Mouse (Mus musculus) frontal cortex, postnatal 36 days (tissue): ENCODE measurements around the gene Rapgef5.
A peak's percentile ranks its signal among the peaks of the same experiment; 100 is the strongest.

Experiments
- DNase-seq, 2 experiments: peaks; one replicate each; pipeline ENCODE4 v3.0.0; 2022; ENCODE audit warnings: low spot score in 2 of 2

Rapgef5 gene

DNA sequence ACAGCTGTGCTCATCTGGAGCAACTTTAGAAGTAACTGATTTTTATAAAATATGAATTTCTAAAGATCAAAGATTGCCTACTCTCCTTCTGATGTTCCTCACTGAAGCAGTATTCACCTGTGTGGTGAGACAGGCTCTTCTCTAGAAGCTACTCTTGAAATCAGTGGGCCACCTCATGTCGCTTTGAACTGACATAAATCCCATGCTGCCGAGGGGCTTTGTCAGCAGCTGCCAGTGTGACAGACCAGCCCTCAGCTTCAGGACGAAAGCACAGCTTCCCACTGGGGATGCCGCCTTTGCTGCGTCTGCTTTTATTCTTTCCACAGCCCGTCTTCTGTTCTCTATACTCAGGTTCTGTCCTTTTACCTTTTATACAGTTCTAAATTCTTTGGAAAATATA is 197.3 kb downstream of the Rapgef5 start:
- DNase-seq, result no peak

DNA sequence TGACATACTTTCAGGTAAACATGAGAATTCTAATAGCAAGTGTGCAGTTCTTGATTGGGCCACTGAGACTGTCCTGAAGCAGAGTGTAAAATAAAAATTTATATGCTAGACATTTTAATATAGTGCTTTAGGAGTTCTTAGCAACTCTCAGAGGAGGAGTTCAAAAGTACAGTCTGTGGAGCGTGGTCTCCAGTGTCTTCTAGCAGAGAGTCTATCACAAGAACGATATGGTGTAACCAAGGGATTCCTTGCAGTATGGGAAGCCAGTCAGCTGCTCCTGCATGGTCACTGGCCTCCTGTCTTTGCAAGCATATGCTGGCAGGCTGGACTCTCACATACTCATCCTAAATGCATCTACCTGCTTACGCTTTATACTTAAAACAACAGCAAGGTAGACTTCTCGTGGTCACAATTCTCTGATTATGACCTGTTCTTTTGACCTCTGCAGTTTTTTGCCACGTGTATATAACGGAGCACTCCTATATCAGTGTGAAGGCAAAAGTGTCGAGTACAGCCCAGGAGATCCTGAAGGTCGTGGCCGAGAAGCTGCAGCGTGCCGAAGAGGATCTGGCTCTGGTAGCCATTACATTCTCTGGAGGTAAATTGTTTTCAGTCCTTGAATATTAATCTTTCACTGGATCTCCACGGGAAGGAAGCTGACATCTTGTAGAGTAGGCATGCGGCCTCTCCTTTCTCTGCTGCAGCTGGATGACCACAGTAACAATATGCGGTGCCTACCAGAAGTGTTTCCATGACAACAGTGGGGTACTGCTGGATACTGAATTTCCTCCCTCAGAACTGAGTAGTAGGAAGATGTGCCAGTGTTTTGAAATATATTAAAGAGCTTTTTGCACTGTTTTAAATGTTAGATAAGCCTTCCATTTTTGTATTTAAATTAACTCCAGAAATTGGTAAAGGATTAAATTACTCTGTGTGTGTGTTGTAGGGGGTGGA is 204.8 kb downstream of the Rapgef5 start:
- no peak for DNase-seq

DNA sequence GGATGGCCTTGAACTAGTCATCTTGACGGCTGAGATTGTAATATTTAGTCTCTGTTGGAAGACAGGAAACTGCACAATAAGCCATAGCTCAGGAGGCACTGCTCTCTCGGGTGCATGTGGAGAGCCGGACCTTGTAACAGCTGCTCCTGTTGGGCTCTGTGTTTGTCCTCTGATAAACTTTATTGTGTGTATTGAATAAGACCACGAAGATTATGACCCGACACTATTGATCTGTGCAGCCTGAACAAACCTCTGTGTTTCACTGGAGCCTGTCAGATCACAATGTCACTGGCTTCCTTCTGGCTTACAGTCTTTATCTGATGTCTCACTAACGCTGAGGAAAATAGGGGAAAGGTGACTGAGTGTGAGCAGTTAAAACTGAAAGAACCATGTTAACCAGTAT is 205.5 kb downstream of the Rapgef5 start:
- no peak for DNase-seq

DNA sequence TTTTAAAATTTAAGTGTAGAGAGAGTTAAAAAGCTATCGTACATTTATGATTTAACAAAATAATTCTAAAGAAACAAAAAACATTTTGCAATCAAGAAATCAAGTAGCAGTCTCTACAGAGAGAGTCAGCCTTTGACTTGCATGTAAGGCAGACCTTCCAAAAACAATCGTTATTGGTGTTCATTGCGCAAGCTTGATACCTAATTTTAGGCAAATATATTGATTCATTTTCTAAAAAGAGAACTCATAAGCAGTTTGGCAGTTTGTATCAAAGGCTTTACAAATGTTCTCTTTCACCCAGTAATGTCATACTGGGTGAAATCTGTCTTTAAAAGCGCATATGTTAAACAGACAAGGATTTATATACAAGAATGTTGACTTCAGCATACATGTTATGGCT is 208.7 kb downstream of the Rapgef5 start:
- DNase-seq, result no peak

DNA sequence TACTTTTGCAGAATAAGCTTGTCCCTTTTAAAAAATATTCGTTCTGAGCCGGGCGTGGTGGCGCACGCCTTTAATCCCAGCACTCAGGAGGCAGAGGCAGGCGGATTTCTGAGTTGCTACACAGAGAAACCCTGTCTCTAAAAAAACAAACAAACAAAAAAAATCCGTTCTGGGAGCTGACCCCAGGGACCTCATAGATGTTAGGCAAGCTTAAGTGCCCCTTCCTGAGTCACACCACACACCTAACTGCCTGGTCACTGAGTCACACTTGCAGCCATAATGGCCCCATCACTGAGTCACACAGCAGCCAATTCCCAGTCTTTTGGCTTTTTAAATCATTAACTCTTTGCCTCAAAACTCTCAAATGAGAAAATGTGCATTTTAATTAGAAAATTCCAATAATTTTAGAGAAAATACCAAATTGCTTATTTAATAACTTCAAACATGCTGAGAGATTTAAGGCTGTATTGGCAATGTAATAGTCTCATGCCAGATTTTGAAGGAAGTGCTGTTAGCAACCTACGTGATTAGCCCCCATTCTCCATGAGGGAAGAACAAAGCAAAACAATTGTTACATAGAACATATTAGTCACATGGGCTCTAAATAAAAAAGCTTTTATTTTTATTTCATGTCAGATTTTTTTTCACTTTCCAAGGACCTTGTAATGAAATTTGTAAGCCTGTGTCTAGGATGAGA is 211.3 kb downstream of the Rapgef5 start:
- DNase-seq, result no peak

DNA sequence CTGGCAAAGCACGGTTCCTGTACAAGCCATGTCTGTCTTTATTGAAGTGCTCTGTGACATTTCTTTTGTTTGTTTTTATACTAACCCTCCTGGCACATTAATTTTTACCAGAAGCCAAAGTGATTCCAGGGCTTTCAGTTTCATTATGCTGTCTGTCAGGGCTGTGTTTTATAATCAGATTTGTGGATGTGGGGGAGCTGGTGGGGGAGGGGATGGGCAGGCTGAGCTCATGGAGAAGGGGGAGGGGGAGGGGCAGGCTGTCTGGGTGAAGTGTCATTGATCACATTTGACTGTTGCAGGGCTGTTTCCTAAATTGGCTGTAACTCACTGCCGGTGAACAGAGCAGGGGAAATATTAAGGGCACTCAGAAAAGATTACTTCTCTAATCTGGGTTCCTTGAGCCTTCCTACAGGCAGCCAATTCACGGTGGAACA is 211.9 kb downstream of the Rapgef5 start:
- no peak for DNase-seq

DNA sequence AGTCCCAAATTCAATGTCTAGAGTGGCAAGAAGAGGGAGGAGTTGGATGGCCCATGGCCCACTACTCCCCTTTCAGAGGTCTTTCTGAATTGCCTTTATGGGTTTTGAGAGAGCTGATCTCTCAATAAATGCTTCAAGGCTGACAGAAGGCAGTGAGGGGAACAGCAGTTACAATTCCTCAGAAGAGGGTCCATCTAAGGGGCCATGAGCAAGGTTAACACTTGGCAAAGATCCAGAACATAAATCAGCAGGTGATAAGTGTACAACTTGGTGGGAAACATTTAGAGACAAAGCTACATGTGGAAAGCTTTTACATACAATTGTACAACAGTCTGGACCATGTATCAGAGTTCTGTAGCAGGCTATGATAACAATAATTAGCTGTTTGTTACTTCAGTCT is 217.3 kb downstream of the Rapgef5 start:
- no peak for DNase-seq

DNA sequence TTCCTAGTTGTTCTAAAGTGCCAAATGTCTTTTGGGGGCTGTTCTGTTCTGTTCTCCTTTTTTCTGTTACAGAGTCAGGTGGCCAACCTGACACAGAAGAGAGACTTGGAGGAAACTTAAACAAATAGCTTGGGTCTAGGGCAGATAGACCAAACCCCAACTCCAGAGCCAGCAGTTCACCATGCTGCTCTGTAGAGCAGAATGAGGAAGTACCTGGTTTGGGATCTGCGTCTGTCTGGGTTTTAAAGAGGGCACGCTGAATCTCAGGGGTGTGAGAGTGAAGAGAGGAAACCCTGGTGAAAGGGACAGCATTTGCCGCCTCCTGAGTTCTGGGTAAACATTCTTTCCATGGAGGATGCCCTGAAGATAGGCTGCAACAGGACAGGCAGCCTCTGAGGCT is 219.9 kb downstream of the Rapgef5 start:
- DNase-seq, result no peak

DNA sequence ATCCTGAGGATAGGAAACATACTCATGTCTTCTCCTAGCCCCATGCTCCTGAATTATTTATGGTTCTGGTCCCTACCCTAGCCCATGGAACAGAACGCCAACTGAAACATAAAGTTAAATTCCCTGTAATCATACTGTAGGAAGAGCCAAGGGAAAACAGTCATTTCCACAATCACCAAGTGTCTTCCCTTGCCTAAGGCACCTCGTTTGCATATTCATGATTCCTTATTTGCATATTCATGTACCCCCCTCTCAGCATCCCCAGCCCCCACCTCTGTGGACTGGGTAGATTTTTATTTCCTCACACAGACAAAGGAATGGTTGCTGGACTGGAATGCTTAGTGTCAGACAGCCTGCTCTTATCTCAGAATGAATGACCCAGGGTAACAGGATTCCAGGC is 220.6 kb downstream of the Rapgef5 start:
- DNase-seq, result no peak

DNA sequence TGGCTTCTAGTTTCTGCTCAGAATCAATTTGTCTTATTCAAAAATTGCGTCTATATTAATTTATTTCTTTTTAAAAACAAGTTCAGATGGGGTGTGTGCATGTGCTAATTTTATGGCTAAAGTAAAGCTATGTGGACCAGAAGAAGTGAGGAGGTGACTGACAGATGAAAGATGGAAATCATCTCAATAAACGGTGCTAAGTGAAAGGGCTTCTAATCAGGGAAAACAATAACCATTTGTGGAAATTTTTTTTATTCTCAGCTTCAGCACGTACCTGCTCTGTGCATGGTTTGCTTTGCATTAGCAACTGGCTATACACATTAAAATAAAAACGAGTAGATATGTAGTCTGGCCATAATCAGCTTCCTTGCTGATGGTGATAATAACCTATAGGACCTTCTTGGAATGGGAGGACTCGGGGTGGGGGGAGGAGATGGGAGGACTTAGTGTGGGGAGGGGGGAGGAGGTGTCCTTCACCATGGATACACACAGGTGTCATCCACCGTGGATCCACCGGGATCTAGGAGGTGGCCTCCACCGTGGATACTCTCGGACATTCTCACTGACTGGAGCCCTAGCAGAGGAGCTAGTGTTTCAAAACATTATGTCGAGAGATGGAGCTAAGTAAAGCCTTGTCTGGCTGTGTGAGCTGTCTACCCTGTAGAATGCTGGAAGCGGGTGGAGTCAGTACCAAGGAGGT is 221.2 kb downstream of the Rapgef5 start:
- no peak for DNase-seq

DNA sequence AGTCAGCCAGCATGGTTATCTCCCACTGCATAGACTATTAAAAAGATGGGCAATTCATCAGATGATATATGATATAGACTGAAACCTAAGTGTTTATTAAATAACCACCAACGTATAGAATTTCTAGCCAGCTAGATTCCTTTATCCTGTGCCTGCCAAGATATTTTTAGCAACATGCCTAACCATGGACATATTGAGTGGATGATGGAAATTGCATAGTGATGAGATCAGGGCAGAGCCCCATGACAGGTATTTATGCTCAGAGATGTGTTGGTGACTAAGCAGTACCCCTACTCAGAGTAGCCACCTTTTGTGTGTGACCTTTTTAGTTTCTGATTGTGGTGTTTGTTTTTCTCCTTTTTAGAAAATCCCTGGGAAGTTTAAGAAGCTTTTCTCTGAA is 226.2 kb downstream of the Rapgef5 start:
- no peak for DNase-seq

DNA sequence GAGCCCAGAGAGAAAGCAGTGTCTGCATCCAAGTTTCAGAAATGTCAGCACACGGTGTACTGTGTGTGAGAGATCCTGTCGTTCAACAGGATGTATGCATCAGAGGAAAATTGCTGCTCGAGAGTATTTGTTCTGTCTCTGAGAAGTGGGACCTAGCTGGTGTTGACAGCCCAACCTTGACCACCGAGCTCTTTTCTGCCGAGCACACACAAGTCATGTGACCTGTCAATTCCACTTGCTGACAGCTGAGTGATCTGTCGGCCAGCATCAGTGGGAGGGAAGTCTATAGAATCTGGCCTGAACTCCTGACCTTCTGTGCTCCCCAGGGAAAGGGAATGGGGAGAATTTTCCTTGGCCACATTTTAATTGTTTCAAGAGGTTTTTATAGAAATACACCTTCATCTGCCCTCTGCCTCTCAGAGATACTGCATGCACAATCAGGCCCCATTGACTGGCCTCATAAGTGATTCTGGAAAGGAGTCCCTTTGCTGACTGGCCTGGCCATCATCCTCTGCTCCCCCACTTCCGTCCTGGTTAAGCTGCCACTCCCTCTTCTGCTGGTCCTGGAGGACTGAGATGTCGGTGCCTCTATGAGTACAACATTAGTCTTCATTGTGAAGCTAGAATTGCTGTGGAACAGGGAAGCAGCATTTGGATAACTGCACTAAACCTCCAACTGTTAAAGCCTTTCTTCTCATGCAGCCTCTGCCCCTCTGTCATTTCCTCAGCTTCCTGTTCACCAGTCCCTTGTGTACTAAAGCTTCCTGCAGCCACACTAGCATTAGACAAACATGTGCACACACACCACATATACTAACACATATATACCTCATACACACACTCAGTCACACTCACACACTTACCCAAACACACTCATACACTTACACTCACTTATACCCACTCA is 228.6 kb downstream of the Rapgef5 start:
- DNase-seq, result no peak

DNA sequence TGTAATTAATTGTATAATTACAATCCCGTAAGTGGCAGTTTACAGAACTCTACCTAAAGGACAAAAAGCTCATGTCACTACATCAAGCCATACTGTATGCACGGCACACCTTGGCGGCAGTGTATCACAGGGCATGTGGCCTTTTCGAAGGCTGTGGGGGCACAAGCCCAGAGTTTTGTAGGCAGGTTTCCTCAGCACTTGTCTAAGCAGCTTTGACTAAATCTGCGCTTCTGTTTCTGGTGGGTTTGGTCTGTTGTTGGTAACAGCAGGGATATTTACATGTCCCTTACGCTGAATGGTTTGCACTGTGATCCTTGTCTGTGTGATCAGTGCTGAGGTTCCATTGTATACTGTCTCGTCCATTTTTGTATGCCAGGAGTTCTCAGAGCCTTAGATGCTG is 230.3 kb downstream of the Rapgef5 start:
- no peak for DNase-seq

DNA sequence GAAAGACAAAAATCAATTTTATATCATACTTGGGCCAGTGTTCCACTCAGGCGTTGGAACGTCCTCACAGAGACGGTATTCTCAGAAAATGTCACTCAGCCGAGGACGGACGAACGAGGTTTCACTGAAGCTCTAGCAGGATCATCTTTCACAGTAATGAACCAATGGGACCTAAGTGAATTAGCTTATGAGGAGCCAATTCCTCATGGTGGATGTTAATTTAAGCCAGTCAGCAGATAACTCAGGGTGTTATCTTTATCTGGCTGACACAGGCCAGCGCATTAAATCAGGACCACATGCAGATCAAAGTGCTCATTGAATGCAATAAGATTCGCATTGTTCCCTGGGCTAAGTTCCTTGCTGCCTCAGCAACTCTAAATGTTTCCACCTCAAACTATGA is 234.8 kb downstream of the Rapgef5 start:
- no peak for DNase-seq

DNA sequence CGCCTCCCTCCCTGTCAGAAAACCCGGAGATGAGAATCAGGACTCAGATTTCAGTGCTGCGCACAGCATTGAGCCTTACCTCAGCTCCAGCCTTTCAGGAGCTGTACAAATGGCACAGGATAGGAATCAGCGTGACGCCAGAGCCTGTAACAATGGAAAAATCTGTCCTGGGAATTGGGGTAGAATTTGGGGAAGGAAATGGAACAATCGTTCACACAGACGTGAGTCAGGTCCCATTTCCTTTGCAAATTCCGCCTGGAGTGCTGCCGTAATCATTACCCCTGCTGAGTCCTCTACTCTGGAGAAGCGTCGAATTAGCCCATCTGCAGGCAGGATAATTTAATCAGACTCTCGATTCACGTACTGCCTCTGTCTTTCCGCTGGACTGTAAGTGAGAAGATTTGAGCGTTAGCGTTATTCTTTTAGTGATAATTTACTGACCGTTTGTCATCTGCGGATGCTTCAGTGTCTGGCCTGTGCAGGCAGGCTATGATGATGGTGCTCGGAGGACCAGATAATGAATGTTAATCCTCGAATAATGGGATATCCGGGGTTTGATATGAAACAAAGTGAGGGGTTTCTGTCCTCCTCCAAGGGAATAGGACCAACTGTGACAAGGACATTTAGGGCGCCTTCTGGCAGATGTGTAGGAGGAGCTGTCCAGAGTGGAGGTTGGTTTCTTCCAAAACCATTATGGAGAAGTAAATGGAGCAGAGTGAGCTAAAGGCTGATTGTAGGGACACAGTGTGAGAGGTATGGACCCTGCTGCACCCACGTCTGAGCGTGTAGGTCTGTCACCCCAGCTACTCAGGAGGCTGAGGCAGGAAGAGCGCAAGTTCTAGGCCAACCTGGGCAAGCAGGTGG is 235.5 kb downstream of the Rapgef5 start:
- no peak for DNase-seq

DNA sequence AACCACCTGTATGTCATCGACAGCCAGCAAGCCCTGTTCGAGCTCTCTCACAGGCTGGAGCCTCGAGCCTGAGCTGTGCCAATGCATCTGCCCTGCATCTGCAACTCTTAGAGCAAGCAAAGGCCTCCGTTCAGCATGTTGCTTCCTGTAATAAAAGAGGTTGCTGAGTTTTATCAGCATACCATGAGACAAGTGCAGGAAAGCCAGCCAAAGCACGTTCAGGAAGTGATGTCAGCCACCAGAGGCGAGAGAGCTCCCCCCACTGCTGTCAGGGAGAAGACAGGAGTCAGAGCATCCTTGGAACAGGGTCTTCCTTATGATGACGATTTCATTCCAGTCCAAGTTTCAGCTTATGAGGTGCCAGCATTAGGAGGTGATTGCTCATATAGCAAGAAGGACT is 239.7 kb downstream of the Rapgef5 start:
- no peak for DNase-seq

DNA sequence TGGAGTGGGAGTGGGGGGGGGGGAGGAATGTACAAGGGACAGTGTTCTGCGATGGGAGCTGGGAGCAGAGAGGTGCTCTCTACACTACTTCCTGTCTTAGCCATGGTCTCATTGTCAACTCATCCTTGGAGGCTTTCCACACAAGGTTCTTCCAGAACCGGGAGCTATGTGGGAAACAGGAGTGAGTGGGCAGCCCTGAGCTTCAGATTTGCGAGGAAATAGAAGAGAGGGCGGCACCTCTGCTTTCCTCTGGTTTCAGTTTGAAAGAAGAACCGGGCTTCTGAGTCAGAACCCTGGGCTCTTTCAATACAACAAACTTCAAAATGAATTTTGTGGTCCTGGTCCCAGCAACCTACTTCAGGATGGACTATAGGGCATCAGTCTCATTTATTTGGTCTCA is 244.1 kb downstream of the Rapgef5 start:
- DNase-seq, result no peak

DNA sequence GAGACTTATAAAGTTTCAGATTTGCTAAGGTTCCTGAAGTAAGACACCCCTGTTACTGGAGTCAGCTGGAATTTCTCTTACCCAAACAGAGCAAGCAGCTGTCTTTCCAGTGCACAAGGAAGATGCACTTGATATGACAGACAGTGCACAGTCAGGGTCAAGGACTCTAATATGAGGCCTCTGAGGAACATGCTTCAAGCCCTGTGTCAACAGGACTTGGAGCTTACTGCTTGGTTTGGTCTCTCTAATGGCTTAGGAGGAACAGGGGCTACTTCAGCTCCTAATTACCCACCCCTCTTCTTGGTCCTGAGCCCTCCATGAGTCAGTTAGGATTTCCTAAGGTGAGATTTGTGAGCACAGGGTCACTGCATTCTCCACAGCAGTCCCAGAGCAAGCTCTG is 244.6 kb downstream of the Rapgef5 start:
- DNase-seq, result no peak

DNA sequence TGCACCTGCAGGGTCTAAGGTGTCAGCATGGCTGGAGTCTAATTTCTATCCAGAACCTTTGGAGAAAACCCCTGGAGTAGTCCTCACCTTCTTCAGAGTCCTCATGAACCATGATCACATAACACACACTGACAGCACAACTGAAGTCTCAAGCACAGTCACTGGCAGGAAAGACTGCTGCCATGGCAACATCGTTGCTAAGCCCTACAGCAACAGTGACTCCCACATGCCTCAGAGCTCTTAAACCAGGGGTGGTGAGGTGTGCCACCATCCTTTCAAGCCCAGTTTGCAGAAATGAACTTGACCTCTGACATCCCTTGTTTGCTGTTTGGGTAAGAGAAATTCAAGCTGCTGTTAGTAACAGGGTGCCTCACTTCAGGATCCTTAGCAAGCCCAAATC is 245.4 kb downstream of the Rapgef5 start:
- DNase-seq, result peak; percentile 33 to 72

DNA sequence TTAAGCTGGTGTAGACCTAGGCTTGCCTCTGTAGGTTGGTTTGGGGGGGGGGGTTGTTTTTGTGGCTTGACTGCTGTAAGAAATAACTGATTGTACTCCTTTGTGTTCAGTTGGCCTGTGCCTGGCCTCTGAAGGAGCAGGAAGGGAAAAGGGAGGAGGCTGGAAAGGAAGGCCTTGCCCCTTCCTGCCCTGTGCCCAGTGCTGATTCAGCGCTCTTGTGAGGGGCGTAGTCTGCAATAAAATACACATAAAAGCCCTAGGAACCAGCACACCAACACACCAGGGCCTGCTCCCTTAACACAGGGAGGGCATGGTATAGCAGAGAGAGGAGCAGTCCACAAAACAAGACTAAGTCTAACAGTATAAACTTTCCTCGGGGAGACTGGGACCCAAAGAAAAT is 247.0 kb downstream of the Rapgef5 start:
- DNase-seq, result no peak

DNA sequence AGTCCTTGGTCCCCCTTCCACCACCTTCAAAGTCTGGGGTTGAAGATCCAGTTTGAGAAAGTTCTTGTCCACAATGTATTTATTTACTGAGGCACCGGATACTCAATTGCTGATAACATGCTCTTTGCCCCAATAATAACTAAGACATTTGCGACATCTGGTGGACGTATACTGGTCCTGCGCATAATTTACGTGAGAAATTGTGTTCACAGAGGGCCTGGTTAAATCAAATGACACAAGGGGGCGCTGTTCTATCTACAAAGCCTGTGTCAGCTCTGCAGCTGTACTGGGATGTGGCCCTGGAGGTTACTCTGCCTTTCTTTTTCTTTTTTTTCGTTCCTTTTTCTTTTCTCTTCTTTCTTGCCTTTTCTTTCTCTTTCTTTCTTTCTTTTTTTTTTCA is 248.6 kb downstream of the Rapgef5 start:
- DNase-seq, result peak; percentile 54 to 81
